Mouse (Mus musculus) testis, adult 2 months (tissue): Measurements from ENCODE around the gene Slc7a10.

Experiments
- CTCF ChIP-seq: fragments of 200-500 bp; IDR thresholded peaks from 2 replicates; pipeline ENCODE4 v1.5.1; 2012; ENCODE audit warnings: low read depth, mild to moderate bottlenecking, inconsistent platforms, low read length, moderate library complexity; ENCODE audit not compliant: control insufficient read depth, insufficient read depth, insufficient replicate concordance
- POLR2A ChIP-seq: fragments of 200-500 bp; IDR thresholded peaks from 2 replicates; pipeline ENCODE4 v1.6.1; 2012; ENCODE audit warnings: low read depth, mild to moderate bottlenecking, inconsistent platforms, low read length, moderate library complexity; ENCODE audit not compliant: control insufficient read depth

DNA sequence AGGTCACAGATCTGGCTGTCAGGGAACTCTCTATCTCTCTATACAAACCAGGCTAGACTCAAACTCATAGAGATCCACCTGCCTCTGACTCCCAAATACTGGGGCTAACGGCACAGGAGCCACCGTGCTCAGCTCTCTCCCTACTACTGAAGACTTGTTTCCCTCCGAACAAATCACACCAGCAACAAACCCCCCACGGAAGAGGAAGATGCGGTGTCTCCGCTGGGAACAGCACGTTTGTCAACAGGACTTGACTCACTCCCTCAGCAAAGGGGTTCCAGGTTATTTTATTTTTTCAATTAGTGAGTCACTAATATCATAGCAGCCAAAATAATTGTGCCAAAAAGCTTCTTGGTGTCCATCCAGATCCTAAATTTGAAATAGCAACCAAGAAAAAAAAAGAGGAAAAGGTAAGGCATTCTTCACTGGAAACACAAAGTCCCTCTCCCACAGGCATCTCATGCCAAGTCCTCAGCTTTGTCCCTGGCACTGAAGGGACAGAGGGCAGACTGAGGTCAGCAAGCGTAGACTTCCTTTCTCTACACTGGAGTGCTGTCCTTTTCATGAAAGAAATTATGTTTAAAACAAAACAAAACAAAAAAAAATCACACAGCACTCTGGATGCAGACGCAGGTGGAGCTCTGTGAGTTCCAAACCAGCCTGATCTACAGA is 34.6 kb downstream of the Slc7a10 start:
- TF ChIP-seq POLR2A (no peak), CTCF (no peak)
